Mouse (Mus musculus): ENCODE measurements around the gene Dusp5.

The Dusp5 gene

DNA sequence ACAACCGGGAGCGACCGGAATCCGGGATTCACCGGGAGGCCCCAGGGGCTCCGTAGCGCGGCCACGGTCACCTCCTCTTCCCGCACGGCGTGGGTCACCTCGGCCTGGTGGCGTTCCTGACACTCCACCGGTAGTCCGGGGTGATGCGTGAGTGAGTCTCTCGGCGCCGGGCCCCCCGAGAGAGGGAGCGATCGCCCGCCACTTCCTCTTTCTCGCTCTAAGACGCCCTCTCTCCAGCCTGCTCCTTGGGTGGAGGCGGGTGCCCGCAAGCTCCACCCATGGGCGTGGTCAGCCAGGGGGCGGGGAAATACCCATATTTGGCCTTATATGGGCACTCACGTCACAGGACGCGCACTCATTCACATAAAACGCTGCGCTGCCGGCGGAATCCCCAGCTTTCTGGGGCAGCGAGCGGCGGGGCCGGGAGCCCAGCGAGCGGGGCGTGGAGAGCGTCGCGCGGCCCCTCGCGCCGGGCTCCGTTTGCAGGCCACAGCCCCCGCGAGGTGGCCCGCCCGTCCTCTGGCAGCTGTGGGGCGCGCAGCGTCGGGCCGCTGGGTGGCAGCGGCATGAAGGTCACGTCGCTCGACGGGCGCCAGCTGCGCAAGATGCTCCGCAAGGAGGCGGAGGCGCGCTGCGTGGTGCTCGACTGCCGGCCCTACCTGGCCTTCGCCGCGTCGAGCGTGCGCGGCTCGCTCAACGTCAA is at the start of gene Dusp5:
Dusp5 (plus strand) TSS at position 358 of the 703 bp plus-strand sequence.
- ChIA-PET POLR2A (interaction anchor here (0.6 to 3.6 kb wide), 112 partner anchors 8 to 595 kb away, joined by 3 to 46 read pairs (median 5); partner anchors contain the start of genes Smc3 (in 2 of the 4) and Bbip1 (in 1 of the 4)), CTCF (interaction anchor here in 3 of 4 experiments (0.5 to 1.6 kb wide), 6 partner anchors 50 to 414 kb away, joined by 4 to 6 read pairs (median 4); no protein-coding TSS in a partner anchor)

DNA sequence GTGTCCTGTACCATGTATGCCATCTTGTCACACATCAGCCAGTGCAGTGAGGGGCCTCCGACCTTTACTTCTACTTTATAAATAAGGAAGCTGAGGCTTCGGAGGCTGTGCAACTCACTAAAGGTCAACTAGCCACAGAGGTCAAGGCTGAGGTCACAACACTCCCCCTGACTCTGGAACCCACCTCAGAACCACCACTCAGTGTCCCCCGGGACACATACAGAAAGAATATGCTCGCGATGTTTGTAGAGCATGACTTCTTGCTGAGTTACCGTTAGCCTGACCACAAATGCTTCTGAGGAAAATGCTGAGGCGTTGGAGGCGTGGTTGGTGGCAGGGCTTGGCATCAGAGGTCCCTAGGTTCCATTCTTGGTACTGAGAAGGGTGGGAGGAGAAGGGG is 49.3 kb upstream of the Dusp5 start:
- POLR2A ChIA-PET = interaction anchor here in 3 of 4 experiments (0.7 to 2.3 kb wide), 7 partner anchors 19 to 622 kb away, joined by 3 to 10 read pairs (median 3); no protein-coding TSS in a partner anchor
- CTCF ChIA-PET = no interaction called here

DNA sequence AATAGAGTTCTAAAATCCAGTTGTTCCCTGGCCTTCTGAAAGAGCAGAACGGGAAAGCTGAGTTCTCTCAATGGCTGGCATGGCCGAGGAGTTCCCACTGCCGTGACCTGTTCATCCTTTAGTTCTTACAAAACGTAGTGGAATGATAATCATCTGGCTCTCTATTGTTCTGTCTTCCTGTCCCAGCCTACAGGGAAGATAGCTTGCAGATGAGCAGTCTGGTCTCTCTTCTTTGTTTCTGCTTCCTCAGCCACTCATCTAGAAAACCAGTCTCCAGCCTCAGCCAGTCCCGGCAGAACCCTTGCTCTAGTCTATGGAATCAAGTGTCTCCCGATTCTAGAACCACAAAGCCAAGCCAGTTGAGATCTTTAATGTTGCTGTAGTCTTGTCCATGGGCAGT is 46.8 kb upstream of the Dusp5 start:
- ChIA-PET CTCF (interaction anchor here in 1 of 4 experiments (0.9 kb wide), 1 partner anchor 61 kb away, joined by 3 read pairs; no protein-coding TSS in a partner anchor), POLR2A (interaction anchor here in 2 of 4 experiments (1.2 to 1.7 kb wide), 5 partner anchors 21 to 61 kb away, joined by 3 to 11 read pairs (median 5); no protein-coding TSS in a partner anchor)

DNA sequence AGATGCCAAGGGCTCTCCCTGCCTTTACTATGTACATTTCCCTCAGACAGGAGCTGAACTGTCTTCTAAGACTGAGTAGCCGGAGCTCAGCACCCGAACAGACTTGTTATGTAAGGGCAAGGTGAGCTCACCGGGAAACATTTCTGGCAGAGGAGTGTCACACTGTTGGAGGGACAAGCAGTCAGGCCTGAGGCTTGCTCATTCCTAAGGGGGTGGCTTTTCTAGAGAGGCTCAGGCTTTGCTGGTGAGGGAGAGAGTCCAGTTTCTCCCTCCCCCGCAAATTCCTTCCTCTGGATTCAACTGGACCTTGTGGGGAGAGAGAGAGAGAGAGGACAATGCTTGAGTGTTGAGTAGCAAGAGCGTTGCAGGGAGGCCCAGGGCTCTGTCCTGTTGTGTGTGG is 46.4 kb upstream of the Dusp5 start:
- ChIA-PET POLR2A (interaction anchor here in 2 of 4 experiments (1.2 to 1.7 kb wide), 8 partner anchors 11 to 61 kb away, joined by 3 to 11 read pairs (median 4); partner anchors contain the start of gene Dusp5 (in 1 of the 2)), CTCF (interaction anchor here in 1 of 4 experiments (0.5 to 0.9 kb wide), 2 partner anchors 61 to 117 kb away, joined by 3 read pairs; no protein-coding TSS in a partner anchor)

DNA sequence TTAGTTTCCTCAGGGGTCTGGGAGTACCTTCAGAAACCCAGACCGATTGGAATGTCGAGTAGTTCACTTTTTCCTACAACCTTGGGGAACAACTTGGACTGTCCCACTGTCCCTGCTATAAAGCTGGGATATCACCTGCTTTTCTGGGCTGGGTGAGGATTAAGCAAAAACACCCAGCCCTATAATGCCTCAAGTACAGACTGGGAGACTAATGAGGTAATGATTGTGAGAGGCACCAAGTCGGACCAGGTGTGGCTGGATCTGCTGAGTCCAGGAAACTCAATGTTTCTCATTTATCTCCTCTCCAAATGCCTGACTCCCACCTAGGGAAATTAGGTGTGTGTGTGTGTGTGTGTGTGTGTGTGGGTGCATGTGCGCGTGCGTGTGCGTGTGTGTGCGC is 44.9 kb upstream of the Dusp5 start:
- CTCF ChIA-PET = interaction anchor here in 1 of 4 experiments (1.0 kb wide), 1 partner anchor 35 kb away, joined by 3 read pairs; no protein-coding TSS in a partner anchor

DNA sequence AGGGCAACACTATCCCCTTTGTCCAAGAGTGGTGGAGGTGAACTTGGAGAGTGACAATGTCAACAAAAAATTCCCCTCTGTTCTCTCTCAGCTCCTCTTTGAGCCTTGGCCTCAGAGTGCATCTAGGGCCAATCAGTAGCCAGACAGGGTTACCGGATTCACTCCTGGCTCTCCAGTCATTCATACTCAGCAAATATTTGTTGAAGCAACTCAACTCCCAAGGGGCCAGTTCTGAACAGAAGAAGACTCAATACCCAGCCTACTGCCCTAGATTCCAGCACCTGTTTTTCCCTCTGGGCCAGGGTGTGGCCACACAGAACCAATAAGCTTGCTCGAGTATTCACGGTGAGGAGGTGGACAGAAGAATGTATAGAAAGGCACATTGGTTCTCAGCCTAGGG is 44.0 kb upstream of the Dusp5 start:
- ChIA-PET POLR2A (interaction anchor here (0.6 to 1.9 kb wide), 15 partner anchors 15 to 430 kb away, joined by 3 to 13 read pairs (median 4); partner anchors contain the start of genes Dusp5 (in 2 of the 4) and Smc3 (in 1 of the 4)), CTCF (interaction anchor here in 1 of 4 experiments (0.7 kb wide), 1 partner anchor 180 kb away, joined by 3 read pairs; no protein-coding TSS in a partner anchor)

More for the DNA sequence above, 44.9 kb upstream of the Dusp5 start:
- POLR2A ChIA-PET = interaction anchor here in 2 of 4 experiments (1.1 to 1.9 kb wide), 6 partner anchors 9 to 45 kb away, joined by 3 to 13 read pairs (median 6); partner anchors contain the start of gene Dusp5 (in 2 of the 2)

DNA sequence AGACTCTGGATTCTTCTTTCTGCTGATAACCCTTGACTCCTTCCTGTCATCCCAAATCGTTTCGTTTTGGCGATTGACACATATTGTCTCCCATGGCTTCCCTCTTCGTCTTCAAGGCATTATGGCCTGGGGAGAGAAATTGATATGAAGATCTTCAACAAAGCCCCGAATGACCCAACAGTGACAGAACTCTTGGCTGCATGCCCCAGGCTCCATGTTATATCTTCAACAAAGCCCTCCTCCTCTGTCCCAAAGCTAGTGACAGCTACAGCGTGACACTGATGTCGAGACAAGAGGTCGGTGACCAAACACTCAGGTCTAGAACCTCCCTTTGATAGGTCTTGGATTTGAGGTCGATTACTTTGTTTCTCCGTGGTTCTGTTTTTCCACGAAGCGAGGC is 39.7 kb upstream of the Dusp5 start:
- POLR2A ChIA-PET = interaction anchor here in 1 of 4 experiments (1.6 kb wide), 1 partner anchor 22 kb away, joined by 4 read pairs; no protein-coding TSS in a partner anchor
- CTCF ChIA-PET = no interaction called here

DNA sequence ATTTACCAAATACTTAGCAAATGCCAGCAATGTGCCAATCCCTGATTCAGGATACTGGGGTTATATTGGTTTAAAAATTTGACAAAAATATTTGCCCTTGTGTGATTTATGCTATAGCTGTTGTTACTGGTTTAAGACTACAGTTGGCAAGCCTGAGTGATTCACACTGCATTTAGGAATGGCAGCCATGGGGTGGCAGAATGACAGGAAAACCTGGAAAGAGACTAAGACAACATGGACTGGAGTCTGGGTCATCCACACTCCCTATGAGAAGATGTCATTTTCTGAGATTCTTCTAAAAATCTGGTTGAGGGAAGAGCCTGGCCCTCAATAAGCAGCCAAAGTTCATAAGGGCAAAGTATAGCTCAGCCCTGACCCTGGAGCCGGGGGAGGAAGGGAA is 39.0 kb upstream of the Dusp5 start:
- ChIA-PET CTCF (no interaction called here), POLR2A (no interaction called here)

DNA sequence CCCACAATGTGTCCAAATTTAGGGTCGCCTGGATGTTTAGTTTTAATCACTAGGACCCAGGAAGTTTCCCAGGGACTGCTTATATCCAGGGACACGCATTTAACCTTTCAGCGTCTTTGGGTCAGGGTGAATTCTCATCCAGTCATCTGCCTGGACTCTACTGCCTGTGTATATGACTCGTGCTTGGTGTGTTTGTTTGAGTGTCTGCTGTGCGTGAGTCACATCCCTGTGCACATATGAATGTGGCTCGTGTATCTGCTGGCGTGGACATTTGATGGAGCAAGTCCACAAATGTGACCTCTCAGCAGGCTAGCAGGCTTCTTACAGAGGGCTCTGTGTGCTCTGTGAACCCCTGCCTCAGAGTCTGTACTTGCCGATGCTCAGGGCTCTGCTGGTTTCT is 38.0 kb upstream of the Dusp5 start:
- ChIA-PET CTCF (no interaction called here), POLR2A (interaction anchor here in 1 of 4 experiments (0.6 kb wide), 1 partner anchor 275 kb away, joined by 4 read pairs; no protein-coding TSS in a partner anchor)

DNA sequence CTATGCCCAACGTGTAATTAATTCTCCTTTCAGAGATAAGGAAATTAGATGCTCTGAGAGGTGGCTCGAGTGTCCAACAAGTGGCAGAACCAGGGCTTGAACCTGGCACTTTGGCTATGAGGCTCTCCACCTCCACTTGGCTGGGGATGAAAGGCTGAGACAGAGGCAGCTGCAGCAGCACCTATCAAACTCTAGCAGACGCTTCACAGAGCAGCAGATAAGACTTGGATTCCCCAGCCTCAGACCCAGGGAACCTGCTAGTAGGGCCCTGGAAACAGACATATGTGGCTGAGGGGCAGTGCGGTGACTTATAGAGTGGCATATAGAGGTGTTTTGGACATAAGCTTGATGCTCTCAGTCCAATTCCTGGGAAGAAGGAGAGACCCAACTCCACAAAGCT is 36.4 kb upstream of the Dusp5 start:
- CTCF ChIA-PET = interaction anchor here in 1 of 4 experiments (0.6 kb wide), 1 partner anchor 10 kb away, joined by 3 read pairs; no protein-coding TSS in a partner anchor
- POLR2A ChIA-PET = interaction anchor here in 1 of 4 experiments (0.5 to 3.0 kb wide), 5 partner anchors 9 to 107 kb away, joined by 3 to 7 read pairs (median 5); partner anchors contain the start of genes Dusp5 and Smc3

DNA sequence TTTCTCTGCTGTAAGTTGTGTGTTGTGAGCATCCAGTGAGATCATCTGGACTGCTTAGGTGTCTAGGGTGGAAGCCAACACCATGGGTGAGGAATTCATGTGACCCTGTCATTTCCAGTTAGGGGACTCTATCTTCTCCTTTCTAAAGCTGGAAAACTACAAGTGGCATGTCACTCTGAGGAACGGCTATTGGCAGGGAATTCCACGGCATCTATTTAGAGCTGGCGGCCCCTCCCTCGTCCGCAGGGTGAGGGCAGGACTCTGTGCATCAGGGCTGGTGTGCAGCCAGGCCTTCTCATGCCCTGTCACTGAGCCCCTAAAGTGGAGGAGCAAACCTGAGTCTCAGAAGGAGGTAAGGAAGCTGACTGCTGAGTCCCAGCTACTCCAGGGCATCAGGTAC is 35.0 kb upstream of the Dusp5 start:
- CTCF ChIA-PET = no interaction called here
- POLR2A ChIA-PET = interaction anchor here in 1 of 4 experiments (3.0 kb wide), 1 partner anchor 10 kb away, joined by 7 read pairs; no protein-coding TSS in a partner anchor

DNA sequence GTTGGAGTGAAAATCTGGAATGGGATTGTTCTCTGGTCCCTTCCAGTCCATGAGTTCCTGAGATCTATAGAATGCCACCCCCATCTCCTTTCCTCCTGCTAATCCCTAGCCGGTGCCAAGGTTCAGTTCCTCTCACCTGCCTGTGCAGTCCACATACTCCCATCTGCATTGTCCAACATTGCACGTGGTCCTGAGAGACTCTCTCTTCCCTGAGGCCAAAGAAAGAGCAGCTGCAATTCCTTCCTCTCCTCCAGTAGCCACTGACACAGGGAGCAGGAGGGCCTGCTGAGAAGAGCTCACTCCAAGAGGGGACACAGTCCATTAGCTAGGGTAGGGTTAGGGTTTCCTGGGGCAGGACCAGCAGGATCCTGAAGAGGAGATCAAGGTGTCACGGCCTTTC is 31.0 kb upstream of the Dusp5 start:
- CTCF ChIA-PET = no interaction called here
- POLR2A ChIA-PET = interaction anchor here in 1 of 4 experiments (0.6 kb wide), 1 partner anchor 37 kb away, joined by 5 read pairs; no protein-coding TSS in a partner anchor

DNA sequence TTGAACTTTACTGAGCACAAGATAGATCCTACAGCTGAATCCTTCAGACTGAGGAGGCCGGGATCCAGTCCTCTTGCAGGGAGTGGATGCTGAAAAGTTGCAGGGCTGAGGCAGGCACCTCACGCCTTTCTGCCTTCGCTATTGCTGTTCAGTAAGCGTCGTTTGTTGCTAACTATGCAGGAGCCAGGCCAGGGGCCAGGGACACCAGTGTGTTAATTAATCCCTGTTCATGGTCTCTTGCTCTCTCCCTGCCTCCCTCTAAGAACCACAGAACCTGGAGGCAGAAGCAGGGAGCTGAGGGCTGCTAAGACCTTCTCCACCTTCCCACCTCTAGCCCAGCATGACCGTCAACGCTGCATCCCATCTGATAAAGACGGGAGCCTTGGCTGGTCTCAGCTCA is 29.9 kb upstream of the Dusp5 start:
- POLR2A ChIA-PET = interaction anchor here in 2 of 4 experiments (0.6 to 2.6 kb wide), 6 partner anchors 19 to 70 kb away, joined by 3 to 8 read pairs (median 5); partner anchors contain the start of gene Dusp5 (in 1 of the 2)
- CTCF ChIA-PET = no interaction called here

DNA sequence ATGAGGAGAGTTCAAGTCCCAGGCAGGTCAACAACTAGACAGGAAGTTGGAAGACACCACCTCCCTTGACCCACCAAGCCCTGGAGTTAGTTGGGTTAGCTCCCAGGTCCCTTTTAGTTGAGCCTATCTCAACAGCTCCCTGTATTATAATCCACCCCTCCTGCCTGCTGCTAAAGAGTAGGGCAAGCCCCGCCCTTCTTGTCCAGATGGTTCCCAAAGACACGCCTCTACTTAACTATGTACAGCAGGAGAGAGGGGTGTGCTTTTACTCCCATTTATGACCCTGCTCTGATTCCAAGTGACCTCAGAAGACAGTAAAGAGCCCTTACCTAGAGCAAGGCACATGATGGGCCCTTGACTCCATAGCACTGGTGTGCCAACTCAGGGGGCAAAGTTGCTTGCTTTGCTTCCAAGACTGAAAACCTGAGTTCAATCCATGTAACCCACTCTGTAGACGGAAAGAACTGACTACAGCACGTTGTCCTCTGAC is 29.4 kb upstream of the Dusp5 start:
- ChIA-PET POLR2A (interaction anchor here in 3 of 4 experiments (0.6 to 2.6 kb wide), 10 partner anchors 15 to 71 kb away, joined by 3 to 8 read pairs (median 6); partner anchors contain the start of gene Dusp5 (in 3 of the 3)), CTCF (no interaction called here)

DNA sequence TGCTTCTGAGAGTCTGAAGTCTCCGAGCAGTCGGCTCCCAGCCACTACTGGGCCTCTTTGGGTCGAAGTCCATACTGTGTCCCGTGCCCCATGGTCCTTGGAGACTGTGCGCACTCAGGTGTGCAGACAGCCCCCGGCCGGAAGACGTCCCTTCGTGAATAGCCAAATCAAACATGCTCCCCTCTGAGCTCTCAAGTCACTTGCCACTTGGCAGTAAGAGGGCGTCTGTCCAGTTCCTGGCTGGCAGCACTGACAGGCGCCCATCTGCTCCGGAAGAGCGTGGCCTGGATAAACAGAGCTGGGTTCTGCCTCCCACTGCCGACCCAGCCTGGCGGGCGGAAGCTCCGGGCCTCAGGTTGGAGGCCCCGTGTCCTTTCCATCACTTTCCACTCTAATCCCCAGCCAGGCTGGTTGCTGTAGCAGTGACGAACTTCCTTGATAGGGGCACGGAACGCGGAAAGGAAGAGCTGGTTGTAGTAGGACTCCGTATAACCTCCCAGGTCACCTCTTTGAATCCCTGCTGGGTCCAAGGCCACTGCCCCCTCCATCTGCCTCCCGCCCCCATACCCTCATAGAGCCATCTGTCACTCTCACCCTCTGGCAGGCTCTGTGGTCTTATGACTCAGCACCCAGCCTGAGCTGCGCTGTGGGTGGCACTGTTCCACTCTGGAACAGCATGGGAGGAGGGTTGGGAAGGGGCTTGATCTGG is 28.5 kb upstream of the Dusp5 start:
- CTCF ChIA-PET = interaction anchor here in 2 of 4 experiments (0.6 to 0.8 kb wide), 2 partner anchors 80 to 81 kb away, joined by 3 to 4 read pairs; no protein-coding TSS in a partner anchor
- POLR2A ChIA-PET = interaction anchor here (0.6 to 2.6 kb wide), 21 partner anchors 10 to 1770 kb away, joined by 3 to 8 read pairs (median 4); partner anchors contain the start of genes Dusp5 (in 3 of the 4) and Smc3 (in 1 of the 4)

DNA sequence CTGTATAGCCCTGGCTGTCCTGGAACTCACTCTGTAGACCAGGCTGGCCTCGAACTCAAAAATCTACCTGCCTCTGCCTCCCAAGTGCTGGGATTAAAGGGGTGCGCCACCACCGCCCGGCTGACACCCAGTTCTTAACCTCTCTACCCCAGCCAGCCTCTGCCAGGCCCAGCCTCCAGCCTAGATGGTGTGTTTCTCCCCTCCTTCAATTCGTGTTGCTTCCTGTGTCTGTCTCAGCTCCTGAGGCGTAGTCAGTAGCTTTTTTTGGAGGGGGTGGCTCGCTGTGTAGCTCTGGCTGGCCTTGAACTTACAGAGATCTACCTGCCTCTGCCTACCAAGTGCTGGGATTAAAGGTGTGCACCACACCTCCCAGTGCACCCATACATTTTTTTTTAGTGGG is 27.7 kb upstream of the Dusp5 start:
- ChIA-PET POLR2A (interaction anchor here in 2 of 4 experiments (0.5 to 1.8 kb wide), 9 partner anchors 16 to 168 kb away, joined by 3 to 7 read pairs (median 4); partner anchors contain the start of genes Dusp5 (in 2 of the 2) and Smc3 (in 1 of the 2)), CTCF (interaction anchor here in 1 of 4 experiments (0.6 kb wide), 1 partner anchor 79 kb away, joined by 4 read pairs; no protein-coding TSS in a partner anchor)

DNA sequence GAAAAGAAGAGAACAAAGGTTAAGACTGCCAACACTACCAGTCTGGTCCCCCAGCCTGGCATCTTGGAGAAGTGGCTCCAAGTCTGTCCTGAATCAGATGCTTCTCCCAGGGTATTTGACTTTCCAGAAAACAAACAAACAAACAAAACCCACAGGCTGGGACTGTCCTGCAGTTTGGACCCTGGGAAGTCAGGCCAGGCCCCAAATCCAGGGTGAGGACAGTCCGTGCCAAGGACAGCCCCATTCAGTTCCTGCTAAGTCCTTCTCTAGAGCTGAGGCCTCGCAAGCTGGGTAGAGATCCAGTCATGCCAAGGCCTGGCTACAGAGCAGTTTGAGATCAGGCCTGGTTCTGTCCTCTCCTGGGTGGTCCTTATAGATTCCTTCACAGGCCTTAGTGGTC is 27.1 kb upstream of the Dusp5 start:
- ChIA-PET POLR2A (interaction anchor here in 1 of 4 experiments (0.5 to 1.7 kb wide), 3 partner anchors 11 to 168 kb away, joined by 3 to 7 read pairs (median 3); partner anchors contain the start of gene Dusp5), CTCF (no interaction called here)

DNA sequence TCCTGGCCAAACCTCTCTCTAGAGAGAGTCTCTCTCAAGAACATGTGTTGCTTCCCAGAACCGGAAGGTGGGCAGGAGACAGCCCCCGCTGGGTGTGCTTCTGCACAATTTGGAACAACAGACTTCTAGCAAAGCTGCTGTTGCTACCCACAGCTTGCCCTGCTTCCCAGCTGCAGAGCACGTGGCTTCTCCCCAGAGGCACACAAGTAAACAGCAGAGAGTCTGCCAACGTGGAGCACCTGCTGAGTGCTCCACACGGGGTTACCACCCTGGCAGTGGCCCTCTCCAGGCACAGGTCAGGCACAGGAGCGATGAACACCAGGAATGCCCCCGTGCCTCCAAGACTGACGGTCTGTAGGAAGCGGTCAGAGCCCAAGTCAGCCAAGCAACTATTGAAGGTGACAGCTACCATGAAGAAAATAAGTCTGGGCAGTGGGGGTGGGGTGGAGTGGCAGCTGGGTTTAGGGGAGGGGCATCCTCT is 26.0 kb upstream of the Dusp5 start:
- ChIA-PET POLR2A (interaction anchor here in 1 of 4 experiments (0.9 to 1.7 kb wide), 3 partner anchors 10 to 71 kb away, joined by 3 to 7 read pairs (median 3); partner anchors contain the start of gene Dusp5), CTCF (interaction anchor here in 1 of 4 experiments (0.6 kb wide), 1 partner anchor 11 kb away, joined by 3 read pairs; no protein-coding TSS in a partner anchor)
